Mouse (Mus musculus) E14TG2a.4 (cell line): Measurements from ENCODE around the gene Kif7.

Source experiments
- CTCF ChIP-seq: conservative IDR thresholded peaks from 2 replicates; pipeline ENCODE4 v1.5.1; 2014; ENCODE audit warnings: low read length
- POU5F1 ChIP-seq: IDR thresholded peaks from 2 replicates; pipeline ENCODE4 v1.6.1; 2014; ENCODE audit warnings: low read length, borderline replicate concordance

- TF ChIP-seq CTCF, result no peak
- no peak for TF ChIP-seq POU5F1
Measured at GRCm38 (mm10) chr7:79738913-79739312, 23.4 kb upstream of the Kif7 start.
